Mouse (Mus musculus) limb, embryonic 14.5 days (tissue): Measurements from ENCODE around the gene Fxyd4. TPM values are rescaled to one million over a fixed set of nuclear protein-coding genes. Genes with fewer than 3 reads are reported as not detected.

Source experiments
- ATAC-seq: fragments of 200-750 bp; cut with Nextera tagmentation; 2 replicates; pipeline ENCODE4 v1.8.0; 2017; ENCODE audit warnings: low read depth, moderate number of reproducible peaks, moderate TSS enrichment; ENCODE audit not compliant: low FRiP score
- DNase-seq: peaks from one replicate; pipeline ENCODE4 v3.0.0-alpha.2; 2015; ENCODE audit warnings: low spot score
- H3K27ac ChIP-seq: fragments of 300-500 bp; sonication (generic); replicated peaks from 2 replicates; pipeline ENCODE4 v1.5.1; 2014; ENCODE audit warnings: low read depth, mild to moderate bottlenecking, low read length, moderate library complexity, mixed read lengths
- H3K27me3 ChIP-seq: fragments of 300-500 bp; sonication (generic); 2 replicates; pipeline ENCODE4 v1.6.1; 2014; ENCODE audit warnings: low read length, mixed read lengths; ENCODE audit not compliant: control insufficient read depth, insufficient read depth
- H3K36me3 ChIP-seq: fragments of 300-500 bp; sonication (generic); 2 replicates; pipeline ENCODE4 v1.6.1; 2014; ENCODE audit warnings: mild to moderate bottlenecking, low read length, moderate library complexity, mixed read lengths; ENCODE audit not compliant: control insufficient read depth, insufficient read depth
- H3K4me1 ChIP-seq: fragments of 300-500 bp; sonication (generic); 2 replicates; pipeline ENCODE4 v1.6.1; 2014; ENCODE audit warnings: antibody characterized with exemption, low read length, mixed read lengths; ENCODE audit not compliant: control insufficient read depth, insufficient read depth
- H3K4me2 ChIP-seq: fragments of 300-500 bp; sonication (generic); replicated peaks from 2 replicates; pipeline ENCODE4 v1.6.1; 2014; ENCODE audit warnings: low read depth, mild to moderate bottlenecking, low read length, moderate library complexity; ENCODE audit not compliant: severe bottlenecking
- H3K4me3 ChIP-seq: fragments of 300-500 bp; sonication (generic); replicated peaks from 2 replicates; pipeline ENCODE4 v1.5.1; 2014; ENCODE audit warnings: low read length
- H3K9ac ChIP-seq: fragments of 300-500 bp; sonication (generic); 2 replicates; pipeline ENCODE4 v1.6.1; 2014; ENCODE audit warnings: mild to moderate bottlenecking, low read depth, low read length, moderate library complexity; ENCODE audit not compliant: severe bottlenecking
- H3K9me3 ChIP-seq: fragments of 300-500 bp; sonication (generic); 2 replicates; pipeline ENCODE4 v1.6.1; 2016; ENCODE audit warnings: low read length; ENCODE audit not compliant: control insufficient read depth
- POLR2A ChIP-seq: fragments of 200-500 bp; IDR thresholded peaks from 2 replicates; pipeline ENCODE4 v1.8.0; 2012; ENCODE audit warnings: inconsistent platforms, mild to moderate bottlenecking, moderate library complexity, borderline replicate concordance; ENCODE audit not compliant: insufficient read depth, insufficient read length; ENCODE audit errors: extremely low read depth
- WGBS: fragments of 180-500 bp; shearing (Covaris S2); extraction: QIAGEN DNeasy Blood & Tissue Kit; methylation state at CpG from one replicate; pipeline ENCODE4 v1.1.7; 2014; 5-methylcytosine and 5-hydroxymethylcytosine counted together
- polyA plus RNA-seq, 2 experiments: library from polyadenylated mRNA; depleted of rRNA in 1 of 2; stranded (reverse) in 1 of 2; unstranded in 1 of 2; fragments of >200 nt; fragmentation: Nextera tagmentation in 1 of 2; extraction: Ambion mirVana in 1 of 2; gene quantifications; 2 replicates each; pipeline versions ENCODE4 v1.2.1 to v1.2.3; 2012 to 2014

The Fxyd4 gene
- polyA plus RNA-seq, 2 experiments, result 1.4 TPM; not detected in 1

GRCm38 (mm10) chr6:117900126-117901080, 37.1 kb downstream of the Fxyd4 start, which contains the start of gene Hnrnpf:
Gene Hnrnpf, plus strand, starts transcription at chr6:117900324.
- no peaks in the 10 kb centered on the region for H3K36me3 ChIP-seq
- TF ChIP-seq POLR2A, result no peak
- no peak within 1 kb of the TSS for H3K4me2 ChIP-seq
- peaks cover 4% of the 10 kb centered on the region; the same call in 1 of the 2 replicates for H3K4me1 ChIP-seq
- no peak within 1 kb of the TSS for H3K27ac ChIP-seq
- DNase-seq, result no peak
- no peak within 1 kb of the TSS for H3K4me3 ChIP-seq
- ATAC-seq, result no peak
- no peaks in the 10 kb centered on the region for H3K9me3 ChIP-seq
- H3K27me3 ChIP-seq, result no peaks in the 10 kb centered on the region
- 80% methylated on average over 16 of the region's 17 CpGs for WGBS
- H3K9ac ChIP-seq, result no peak within 1 kb of the TSS

GRCm38 (mm10) chr6:117897800-117898199, 39.7 kb downstream of the Fxyd4 start:
- no peaks in the 10 kb centered on the region for H3K9me3 ChIP-seq
- H3K27me3 ChIP-seq, result no peaks in the 10 kb centered on the region
- 43% methylated on average over 5 of the region's 5 CpGs for WGBS
- H3K36me3 ChIP-seq, result no peaks in the 10 kb centered on the region
- no peak overlapping the region for H3K27ac ChIP-seq
- no peak for TF ChIP-seq POLR2A
- H3K9ac ChIP-seq, result no peak overlapping the region
- ATAC-seq, result no peak
- no peak overlapping the region for H3K4me2 ChIP-seq
- no peak overlapping the region for H3K4me3 ChIP-seq
- no peaks in the 10 kb centered on the region for H3K4me1 ChIP-seq
- DNase-seq, result no peak

GRCm38 (mm10) chr6:117893435-117893834, 44.1 kb downstream of the Fxyd4 start:
- no peaks in the 10 kb centered on the region for H3K36me3 ChIP-seq
- H3K27me3 ChIP-seq, result no peaks in the 10 kb centered on the region
- no peak overlapping the region for H3K9ac ChIP-seq
- no peaks in the 10 kb centered on the region for H3K4me1 ChIP-seq
- ATAC-seq (no peak), DNase-seq (no peak)
- H3K4me2 ChIP-seq, result no peak overlapping the region
- 96% methylated on average over 2 of the region's 2 CpGs for WGBS
- TF ChIP-seq POLR2A, result no peak
- no peak overlapping the region for H3K27ac ChIP-seq
- no peaks in the 10 kb centered on the region for H3K9me3 ChIP-seq
- H3K4me3 ChIP-seq, result no peak overlapping the region

- H3K4me3 ChIP-seq, result no peak overlapping the region
- no peak overlapping the region for H3K27ac ChIP-seq
- no peak overlapping the region for H3K9ac ChIP-seq
- 64% methylated on average over 3 of the region's 3 CpGs for WGBS
- no peaks in the 10 kb centered on the region for H3K9me3 ChIP-seq
- no peak for DNase-seq
- no peaks in the 10 kb centered on the region for H3K4me1 ChIP-seq
- H3K36me3 ChIP-seq, result no peaks in the 10 kb centered on the region
- no peak overlapping the region for H3K4me2 ChIP-seq
- no peak for TF ChIP-seq POLR2A
- no peak for ATAC-seq
- H3K27me3 ChIP-seq, result no peaks in the 10 kb centered on the region
These were observed 45.1 kb downstream of the Fxyd4 start for GRCm38 (mm10) chr6:117892386-117892785.

- H3K27me3 ChIP-seq, result no peaks in the 10 kb centered on the region
- H3K9me3 ChIP-seq, result no peaks in the 10 kb centered on the region
- ATAC-seq, result no peak
- DNase-seq, result no peak
- H3K9ac ChIP-seq, result no peak overlapping the region
- no peak for TF ChIP-seq POLR2A
- no peaks in the 10 kb centered on the region for H3K4me1 ChIP-seq
- whole genome bisulfite sequencing, result 60% methylated on average over 14 of the region's 14 CpGs
- H3K27ac ChIP-seq, result no peak overlapping the region
- H3K4me2 ChIP-seq, result no peak overlapping the region
- no peaks in the 10 kb centered on the region for H3K36me3 ChIP-seq
- H3K4me3 ChIP-seq, result no peak overlapping the region
These were observed 45.9 kb downstream of the Fxyd4 start for GRCm38 (mm10) chr6:117891369-117892160.
